Mouse (Mus musculus) limb, embryonic 14.5 days (tissue): ENCODE measurements around the gene Il6ra. TPM values are rescaled to one million over a fixed set of nuclear protein-coding genes. Genes with fewer than 3 reads are reported as not detected.

ENCODE experiments used
- ATAC-seq: fragments of 200-750 bp; cut with Nextera tagmentation; 2 replicates; pipeline ENCODE4 v1.8.0; 2017; ENCODE audit warnings: low read depth, moderate number of reproducible peaks, moderate TSS enrichment; ENCODE audit not compliant: low FRiP score
- DNase-seq: peaks from one replicate; pipeline ENCODE4 v3.0.0-alpha.2; 2015; ENCODE audit warnings: low spot score
- H3K27ac ChIP-seq: fragments of 300-500 bp; sonication (generic); replicated peaks from 2 replicates; pipeline ENCODE4 v1.5.1; 2014; ENCODE audit warnings: low read depth, mild to moderate bottlenecking, low read length, moderate library complexity, mixed read lengths
- H3K27me3 ChIP-seq: fragments of 300-500 bp; sonication (generic); 2 replicates; pipeline ENCODE4 v1.6.1; 2014; ENCODE audit warnings: low read length, mixed read lengths; ENCODE audit not compliant: control insufficient read depth, insufficient read depth
- H3K36me3 ChIP-seq: fragments of 300-500 bp; sonication (generic); 2 replicates; pipeline ENCODE4 v1.6.1; 2014; ENCODE audit warnings: mild to moderate bottlenecking, low read length, moderate library complexity, mixed read lengths; ENCODE audit not compliant: control insufficient read depth, insufficient read depth
- H3K4me1 ChIP-seq: fragments of 300-500 bp; sonication (generic); 2 replicates; pipeline ENCODE4 v1.6.1; 2014; ENCODE audit warnings: antibody characterized with exemption, low read length, mixed read lengths; ENCODE audit not compliant: control insufficient read depth, insufficient read depth
- H3K4me2 ChIP-seq: fragments of 300-500 bp; sonication (generic); replicated peaks from 2 replicates; pipeline ENCODE4 v1.6.1; 2014; ENCODE audit warnings: low read depth, mild to moderate bottlenecking, low read length, moderate library complexity; ENCODE audit not compliant: severe bottlenecking
- H3K4me3 ChIP-seq: fragments of 300-500 bp; sonication (generic); replicated peaks from 2 replicates; pipeline ENCODE4 v1.5.1; 2014; ENCODE audit warnings: low read length
- H3K9ac ChIP-seq: fragments of 300-500 bp; sonication (generic); 2 replicates; pipeline ENCODE4 v1.6.1; 2014; ENCODE audit warnings: mild to moderate bottlenecking, low read depth, low read length, moderate library complexity; ENCODE audit not compliant: severe bottlenecking
- H3K9me3 ChIP-seq: fragments of 300-500 bp; sonication (generic); 2 replicates; pipeline ENCODE4 v1.6.1; 2016; ENCODE audit warnings: low read length; ENCODE audit not compliant: control insufficient read depth
- POLR2A ChIP-seq: fragments of 200-500 bp; IDR thresholded peaks from 2 replicates; pipeline ENCODE4 v1.8.0; 2012; ENCODE audit warnings: inconsistent platforms, mild to moderate bottlenecking, moderate library complexity, borderline replicate concordance; ENCODE audit not compliant: insufficient read depth, insufficient read length; ENCODE audit errors: extremely low read depth
- WGBS: fragments of 180-500 bp; shearing (Covaris S2); extraction: QIAGEN DNeasy Blood & Tissue Kit; methylation state at CpG from one replicate; pipeline ENCODE4 v1.1.7; 2014; 5-methylcytosine and 5-hydroxymethylcytosine counted together
- polyA plus RNA-seq, 2 experiments: library from polyadenylated mRNA; depleted of rRNA in 1 of 2; stranded (reverse) in 1 of 2; unstranded in 1 of 2; fragments of >200 nt; fragmentation: Nextera tagmentation in 1 of 2; extraction: Ambion mirVana in 1 of 2; gene quantifications; 2 replicates each; pipeline versions ENCODE4 v1.2.1 to v1.2.3; 2012 to 2014

Gene Il6ra
- polyA plus RNA-seq, 2 experiments, result 1.2 to 1.3 TPM

DNA sequence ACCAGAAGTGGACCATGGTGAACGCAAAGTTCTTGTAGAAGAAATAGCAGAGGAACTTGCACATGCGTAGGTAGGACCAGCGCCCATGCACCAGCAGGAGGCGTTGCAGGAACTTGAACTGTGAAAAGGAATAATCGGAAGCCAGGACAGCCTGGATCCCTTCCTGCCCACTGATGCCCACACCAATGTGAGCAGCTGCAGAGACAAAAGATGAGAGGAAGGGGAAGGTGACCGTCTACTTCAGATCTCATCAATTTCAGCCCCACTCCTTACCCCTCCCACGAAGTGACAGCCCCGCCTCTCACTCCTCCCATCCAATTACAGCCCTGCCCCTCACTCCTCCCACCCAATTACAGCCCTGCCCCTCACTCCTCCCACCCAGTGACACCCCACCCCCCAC, 32.0 kb upstream of the Il6ra start:
- no peak for TF ChIP-seq POLR2A
- Histone ChIP-seq H3K4me2 (no peak overlapping the region), H3K36me3 (peaks cover 98% of the 10 kb centered on the region), H3K4me1 (no peaks in the 10 kb centered on the region), H3K9me3 (no peaks in the 10 kb centered on the region), H3K27ac (no peak overlapping the region), H3K4me3 (no peak overlapping the region), H3K27me3 (no peaks in the 10 kb centered on the region), H3K9ac (no peak overlapping the region)
- 82% methylated on average over 8 of the region's 8 CpGs for WGBS
- ATAC-seq (no peak), DNase-seq (no peak)

DNA sequence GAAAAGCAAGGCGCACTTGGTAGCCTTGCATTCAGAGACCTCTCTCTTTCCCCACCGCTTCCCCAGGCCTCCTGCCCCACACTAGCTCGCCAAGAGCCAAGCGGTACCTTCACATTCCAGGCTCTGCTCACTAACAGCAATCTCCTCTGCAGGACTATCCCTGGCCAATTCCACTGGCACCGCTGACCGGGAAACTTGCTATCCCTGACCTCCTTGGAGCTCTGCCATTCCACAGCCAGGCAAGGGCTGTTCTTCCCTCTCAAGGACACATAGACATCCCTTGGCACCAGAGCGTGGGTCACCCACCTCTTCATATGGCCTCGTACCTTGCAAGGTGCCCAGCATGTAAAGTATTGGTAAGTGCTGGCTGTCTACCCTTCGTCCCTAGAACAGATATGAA, 29.9 kb upstream of the Il6ra start:
- no peaks in the 10 kb centered on the region for H3K27me3 ChIP-seq
- WGBS, result 95% methylated on average over 9 of the region's 9 CpGs
- DNase-seq (no peak), ATAC-seq (no peak)
- no peak overlapping the region for H3K27ac ChIP-seq
- no peak overlapping the region for H3K4me2 ChIP-seq
- peaks cover 96% of the 10 kb centered on the region for H3K36me3 ChIP-seq
- no peak overlapping the region for H3K9ac ChIP-seq
- no peaks in the 10 kb centered on the region for H3K9me3 ChIP-seq
- H3K4me1 ChIP-seq, result no peaks in the 10 kb centered on the region
- no peak overlapping the region for H3K4me3 ChIP-seq
- TF ChIP-seq POLR2A, result no peak

DNA sequence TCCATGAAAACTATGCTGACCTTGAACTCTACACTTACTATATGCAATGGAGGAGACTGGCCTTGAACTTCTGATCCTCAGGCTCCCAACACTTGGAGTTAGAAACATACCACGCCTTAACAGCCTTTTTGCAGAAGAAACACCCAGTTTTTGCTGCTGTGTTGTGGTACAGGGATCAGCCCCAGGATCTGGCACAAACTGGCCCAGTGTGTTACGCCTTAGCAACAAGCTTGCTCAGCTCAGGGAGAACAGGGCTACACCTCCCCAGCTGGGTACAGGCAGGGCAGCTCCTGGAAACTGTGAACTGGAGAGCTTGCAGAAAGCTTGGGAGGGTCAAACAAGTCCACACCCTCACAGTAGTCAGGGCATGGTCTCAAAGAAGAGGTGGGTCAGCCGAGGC, 23.5 kb upstream of the Il6ra start:
- Histone ChIP-seq H3K4me1 (no peaks in the 10 kb centered on the region), H3K9me3 (no peaks in the 10 kb centered on the region), H3K4me2 (no peak overlapping the region), H3K36me3 (peaks cover 48% of the 10 kb centered on the region), H3K27ac (0 out of 2 replicates have a peak overlapping the region, but pooled peaks have one; percentile 8), H3K9ac (no peak overlapping the region), H3K27me3 (no peaks in the 10 kb centered on the region), H3K4me3 (no peak overlapping the region)
- 91% methylated on average over 3 of the region's 3 CpGs for WGBS
- DNase-seq (no peak), ATAC-seq (no peak)
- TF ChIP-seq POLR2A, result no peak

DNA sequence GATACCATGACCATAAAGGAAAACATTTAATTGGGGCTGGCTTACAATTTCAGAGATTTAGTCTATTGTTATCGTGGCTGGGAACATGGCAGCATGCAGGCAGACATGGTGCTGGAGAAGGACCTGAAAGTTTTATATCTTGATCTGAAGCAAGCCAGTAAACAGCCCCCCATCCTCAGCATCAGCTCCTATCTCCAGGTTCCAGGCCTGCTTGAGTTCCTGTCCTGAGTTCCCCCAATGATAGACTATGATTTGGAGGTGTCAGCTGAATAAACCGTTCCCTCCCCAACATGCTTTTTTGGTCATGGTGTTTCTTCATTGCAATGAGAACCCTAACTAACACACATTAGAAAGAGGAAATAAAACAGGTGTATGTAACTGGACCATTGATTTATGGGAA, 19.9 kb upstream of the Il6ra start:
- peaks cover 15% of the 10 kb centered on the region for H3K36me3 ChIP-seq
- H3K4me1 ChIP-seq, result no peaks in the 10 kb centered on the region
- H3K4me2 ChIP-seq, result no peak overlapping the region
- H3K4me3 ChIP-seq, result no peak overlapping the region
- no peak overlapping the region for H3K9ac ChIP-seq
- no peaks in the 10 kb centered on the region for H3K27me3 ChIP-seq
- TF ChIP-seq POLR2A, result no peak
- no peak overlapping the region for H3K27ac ChIP-seq
- ATAC-seq (no peak), DNase-seq (no peak)
- H3K9me3 ChIP-seq, result no peaks in the 10 kb centered on the region
- 93% methylated on average over 2 of the region's 2 CpGs for WGBS

DNA sequence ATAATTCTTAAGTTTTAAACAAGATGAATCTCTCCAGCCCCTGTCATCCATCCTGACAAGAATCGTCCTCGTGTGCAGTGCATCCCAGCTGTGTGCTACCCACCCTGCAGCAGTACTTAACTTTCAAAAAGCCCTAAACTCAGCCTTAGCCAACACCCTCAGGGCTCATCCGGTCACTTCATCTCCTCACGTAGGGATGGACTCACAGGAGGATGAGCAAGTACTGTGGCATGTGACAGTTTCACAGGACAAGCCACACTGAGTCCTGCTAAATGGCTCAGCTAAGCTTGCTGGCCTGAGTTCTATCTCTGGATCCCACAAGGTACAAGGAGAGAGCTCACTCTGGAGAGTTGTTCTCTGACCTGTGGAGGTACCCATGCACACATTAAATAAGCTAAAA, 16.0 kb upstream of the Il6ra start:
- ATAC-seq (no peak), DNase-seq (no peak)
- H3K9ac ChIP-seq, result no peak overlapping the region
- no peaks in the 10 kb centered on the region for H3K4me1 ChIP-seq
- no peaks in the 10 kb centered on the region for H3K9me3 ChIP-seq
- 69% methylated on average over 4 of the region's 4 CpGs for WGBS
- H3K4me3 ChIP-seq, result no peak overlapping the region
- no peak overlapping the region for H3K4me2 ChIP-seq
- H3K27ac ChIP-seq, result no peak overlapping the region
- H3K36me3 ChIP-seq, result no peaks in the 10 kb centered on the region
- TF ChIP-seq POLR2A, result no peak
- H3K27me3 ChIP-seq, result no peaks in the 10 kb centered on the region

DNA sequence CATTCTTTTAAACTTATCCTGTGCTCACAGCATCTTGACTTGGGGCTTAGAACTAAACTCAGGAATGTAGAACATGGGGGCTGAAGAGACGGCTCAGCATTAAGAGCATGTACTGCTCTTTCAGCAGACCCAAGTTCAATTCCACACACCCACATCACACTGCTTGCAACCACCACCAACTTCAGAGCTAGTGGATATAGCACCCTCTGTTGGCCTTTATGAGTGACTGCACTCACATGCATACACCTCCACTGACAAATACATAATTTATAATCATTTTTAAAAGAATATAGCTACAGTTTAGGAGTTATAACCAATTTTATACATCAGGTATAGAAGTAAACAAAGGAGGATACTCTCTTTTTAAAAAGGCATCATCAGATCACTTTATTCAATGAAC, 13.4 kb upstream of the Il6ra start:
- Histone ChIP-seq H3K9me3 (no peaks in the 10 kb centered on the region), H3K27ac (no peak overlapping the region), H3K27me3 (no peaks in the 10 kb centered on the region), H3K4me2 (no peak overlapping the region), H3K36me3 (no peaks in the 10 kb centered on the region), H3K4me1 (no peaks in the 10 kb centered on the region), H3K4me3 (no peak overlapping the region), H3K9ac (no peak overlapping the region)
- DNase-seq, result no peak
- no peak for ATAC-seq
- no peak for TF ChIP-seq POLR2A
- WGBS, result 95% methylated on average over 1 of the region's 1 CpGs
